Mouse (Mus musculus): ENCODE measurements around the gene Atp5d. TPM values are rescaled to one million over a fixed set of nuclear protein-coding genes. Genes with fewer than 3 reads are reported as not detected.

Atp5d gene
- polyA plus RNA-seq, 1 experiment from 2014 or later: 467 TPM

- Histone ChIP-seq H3K4me1 (ENCODE audit: control insufficient read depth, insufficient read depth, low read length) (peaks cover 9% of the 10 kb centered on the region), H3K27ac (ENCODE audit: low read depth, low read length) (no peak overlapping the region), H3K9ac (ENCODE audit: low read length) (no peak overlapping the region), H3K36me3 (ENCODE audit: control insufficient read depth, insufficient read depth, low read length) (peaks cover 44% of the 10 kb centered on the region), H3K4me3 (ENCODE audit: low read depth, low read length) (no peak overlapping the region), H3K27me3 (replicated peaks; ENCODE audit: control insufficient read depth, insufficient read depth, low read length) (no peaks in the 10 kb centered on the region), H3K9me3 (replicated peaks; ENCODE audit: control insufficient read depth, low read length) (no peaks in the 10 kb centered on the region), H3K4me2 (ENCODE audit: low read length) (no peak overlapping the region)
- WGBS: 46% methylated on average over 27 of the region's 27 CpGs
- ATAC-seq: no peak
- DNase-seq (ENCODE audit: low spot score): no peak
Measured at GRCm38 (mm10) chr10:80186649-80187048, 48.2 kb downstream of the Atp5d start.

- Histone ChIP-seq H3K27me3 (replicated peaks; ENCODE audit: control insufficient read depth, insufficient read depth, low read length) (no peaks in the 10 kb centered on the region), H3K27ac (ENCODE audit: low read depth, low read length) (no peak overlapping the region), H3K4me3 (ENCODE audit: low read depth, low read length) (no peak overlapping the region), H3K4me2 (ENCODE audit: low read length) (no peak overlapping the region), H3K4me1 (ENCODE audit: control insufficient read depth, insufficient read depth, low read length) (peaks cover 9% of the 10 kb centered on the region), H3K36me3 (ENCODE audit: control insufficient read depth, insufficient read depth, low read length) (peaks cover 35% of the 10 kb centered on the region), H3K9ac (ENCODE audit: low read length) (no peak overlapping the region), H3K9me3 (replicated peaks; ENCODE audit: control insufficient read depth, low read length) (no peaks in the 10 kb centered on the region)
- 87% methylated on average over 10 of the region's 10 CpGs for WGBS
- ATAC-seq (no peak), DNase-seq (ENCODE audit: low spot score) (no peak)
Measured at GRCm38 (mm10) chr10:80187739-80188138, 49.3 kb downstream of the Atp5d start.

GRCm38 (mm10) chr10:80188453-80189024, 50.1 kb downstream of the Atp5d start:
- Histone ChIP-seq H3K27ac (ENCODE audit: low read depth, low read length) (no peak overlapping the region), H3K4me3 (ENCODE audit: low read depth, low read length) (no peak overlapping the region), H3K4me1 (ENCODE audit: control insufficient read depth, insufficient read depth, low read length) (peaks cover 9% of the 10 kb centered on the region), H3K9me3 (replicated peaks; ENCODE audit: control insufficient read depth, low read length) (no peaks in the 10 kb centered on the region), H3K9ac (ENCODE audit: low read length) (no peak overlapping the region; the same call in 1 of the 2 replicates), H3K4me2 (ENCODE audit: low read length) (no peak overlapping the region), H3K36me3 (ENCODE audit: control insufficient read depth, insufficient read depth, low read length) (peaks cover 32% of the 10 kb centered on the region), H3K27me3 (replicated peaks; ENCODE audit: control insufficient read depth, insufficient read depth, low read length) (no peaks in the 10 kb centered on the region)
- ATAC-seq (no peak), DNase-seq (ENCODE audit: low spot score) (no peak)
- 73% methylated on average over 15 of the region's 15 CpGs for WGBS

- 5% methylated on average over 21 of the region's 21 CpGs for WGBS
- DNase-seq (ENCODE audit: low spot score) (peak; percentile 44), ATAC-seq (peak; percentile 28)
- peaks cover 29% of the 10 kb centered on the region for H3K36me3 ChIP-seq (ENCODE audit: control insufficient read depth, insufficient read depth, low read length)
- H3K27me3 ChIP-seq (replicated peaks; ENCODE audit: control insufficient read depth, insufficient read depth, low read length): no peaks in the 10 kb centered on the region
- H3K27ac ChIP-seq (ENCODE audit: low read depth, low read length): peak overlapping the region; percentile 86
- H3K4me2 ChIP-seq (ENCODE audit: low read length): peak overlapping the region; percentile 80
- peaks cover 9% of the 10 kb centered on the region for H3K4me1 ChIP-seq (ENCODE audit: control insufficient read depth, insufficient read depth, low read length)
- H3K9me3 ChIP-seq (replicated peaks; ENCODE audit: control insufficient read depth, low read length): no peaks in the 10 kb centered on the region
- peak overlapping the region; percentile 83 for H3K9ac ChIP-seq (ENCODE audit: low read length)
- H3K4me3 ChIP-seq (ENCODE audit: low read depth, low read length): peak overlapping the region; percentile 42
Measured at GRCm38 (mm10) chr10:80189999-80190398, 51.6 kb downstream of the Atp5d start.

GRCm38 (mm10) chr10:80190491-80191051, 52.1 kb downstream of the Atp5d start:
- Histone ChIP-seq H3K27ac (ENCODE audit: low read depth, low read length) (peak overlapping the region; percentile 86), H3K4me2 (ENCODE audit: low read length) (peak overlapping the region; percentile 80), H3K27me3 (replicated peaks; ENCODE audit: control insufficient read depth, insufficient read depth, low read length) (no peaks in the 10 kb centered on the region), H3K4me3 (ENCODE audit: low read depth, low read length) (peak overlapping the region; percentile 42), H3K9ac (ENCODE audit: low read length) (peak overlapping the region; percentile 83), H3K4me1 (ENCODE audit: control insufficient read depth, insufficient read depth, low read length) (peaks cover 9% of the 10 kb centered on the region), H3K9me3 (replicated peaks; ENCODE audit: control insufficient read depth, low read length) (no peaks in the 10 kb centered on the region), H3K36me3 (ENCODE audit: control insufficient read depth, insufficient read depth, low read length) (peaks cover 29% of the 10 kb centered on the region)
- peak; percentile 74 for ATAC-seq
- under 1% methylated on average over 48 of the region's 48 CpGs for WGBS
- DNase-seq (ENCODE audit: low spot score): peak; percentile 71

GRCm38 (mm10) chr10:80193976-80194375, 55.5 kb downstream of the Atp5d start:
- Histone ChIP-seq H3K4me2 (ENCODE audit: low read length) (no peak overlapping the region), H3K9ac (ENCODE audit: low read length) (no peak overlapping the region), H3K4me3 (ENCODE audit: low read depth, low read length) (no peak overlapping the region), H3K27ac (ENCODE audit: low read depth, low read length) (no peak overlapping the region), H3K27me3 (replicated peaks; ENCODE audit: control insufficient read depth, insufficient read depth, low read length) (no peaks in the 10 kb centered on the region), H3K36me3 (ENCODE audit: control insufficient read depth, insufficient read depth, low read length) (peaks cover 4% of the 10 kb centered on the region), H3K4me1 (ENCODE audit: control insufficient read depth, insufficient read depth, low read length) (peaks cover 9% of the 10 kb centered on the region), H3K9me3 (replicated peaks; ENCODE audit: control insufficient read depth, low read length) (no peaks in the 10 kb centered on the region)
- WGBS: 44% methylated on average over 6 of the region's 6 CpGs
- ATAC-seq (no peak), DNase-seq (ENCODE audit: low spot score) (no peak)

GRCm38 (mm10) chr10:80194441-80194840, 56.0 kb downstream of the Atp5d start:
- WGBS: 7% methylated on average over 8 of the region's 8 CpGs
- Histone ChIP-seq H3K4me1 (ENCODE audit: control insufficient read depth, insufficient read depth, low read length) (peaks cover 9% of the 10 kb centered on the region), H3K27me3 (replicated peaks; ENCODE audit: control insufficient read depth, insufficient read depth, low read length) (no peaks in the 10 kb centered on the region), H3K4me3 (ENCODE audit: low read depth, low read length) (no peak overlapping the region), H3K4me2 (ENCODE audit: low read length) (no peak overlapping the region), H3K9ac (ENCODE audit: low read length) (no peak overlapping the region), H3K27ac (ENCODE audit: low read depth, low read length) (no peak overlapping the region), H3K9me3 (replicated peaks; ENCODE audit: control insufficient read depth, low read length) (no peaks in the 10 kb centered on the region), H3K36me3 (ENCODE audit: control insufficient read depth, insufficient read depth, low read length) (no peaks in the 10 kb centered on the region)
- DNase-seq (ENCODE audit: low spot score) (no peak), ATAC-seq (no peak)

Other genes starting within 250 kb of the Atp5d start
- not detected in 2 replicates for gene Cfd, start 247.8 kb upstream of the Atp5d start, polyA plus RNA-seq (2014; fragmentation: Nextera tagmentation; extraction: Ambion mirVana)
- 40.5 and 47.6 TPM in 2 replicates for gene Med16, start 229.7 kb upstream of the Atp5d start, polyA plus RNA-seq (2014; fragmentation: Nextera tagmentation; extraction: Ambion mirVana)
- gene Gm26602, start 227.8 kb upstream of the Atp5d start, polyA plus RNA-seq (2014; fragmentation: Nextera tagmentation; extraction: Ambion mirVana): 6.0 and 21.9 TPM in 2 replicates
- 1.6 and 1.8 TPM in 2 replicates for gene Kiss1r, start 221.7 kb upstream of the Atp5d start, polyA plus RNA-seq (2014; fragmentation: Nextera tagmentation; extraction: Ambion mirVana)
- 175 and 197 TPM in 2 replicates for gene R3hdm4, start 217.4 kb upstream of the Atp5d start, polyA plus RNA-seq (2014; fragmentation: Nextera tagmentation; extraction: Ambion mirVana)
- gene Arid3a, start 211.6 kb upstream of the Atp5d start, polyA plus RNA-seq (2014; fragmentation: Nextera tagmentation; extraction: Ambion mirVana): 1.1 and 2.3 TPM in 2 replicates
- 96.4 and 101 TPM in 2 replicates for gene Wdr18, start 178.5 kb upstream of the Atp5d start, polyA plus RNA-seq (2014; fragmentation: Nextera tagmentation; extraction: Ambion mirVana)
- 0.23 and 0.40 TPM in 2 replicates for gene Grin3b, start 167.9 kb upstream of the Atp5d start, polyA plus RNA-seq (2014; fragmentation: Nextera tagmentation; extraction: Ambion mirVana)
- 10.5 and 13.4 TPM in 2 replicates for gene Tmem259, start 154.3 kb upstream of the Atp5d start, polyA plus RNA-seq (2014; fragmentation: Nextera tagmentation; extraction: Ambion mirVana)
- gene Cnn2, start 150.0 kb upstream of the Atp5d start, polyA plus RNA-seq (2014; fragmentation: Nextera tagmentation; extraction: Ambion mirVana): 33.2 and 40.0 TPM in 2 replicates
- 2.1 and 3.1 TPM in 2 replicates for gene Abca7, start 142.1 kb upstream of the Atp5d start, polyA plus RNA-seq (2014; fragmentation: Nextera tagmentation; extraction: Ambion mirVana)
- gene Arhgap45, start 122.0 kb upstream of the Atp5d start, polyA plus RNA-seq (2014; fragmentation: Nextera tagmentation; extraction: Ambion mirVana): 1.1 and 1.5 TPM in 2 replicates
- 205 and 219 TPM in 2 replicates for gene Polr2e, start 98.8 kb upstream of the Atp5d start, polyA plus RNA-seq (2014; fragmentation: Nextera tagmentation; extraction: Ambion mirVana)
- gene Gpx4, start 91.5 kb upstream of the Atp5d start, polyA plus RNA-seq (2014; fragmentation: Nextera tagmentation; extraction: Ambion mirVana): 555 and 632 TPM in 2 replicates
- 8.1 and 11.1 TPM in 2 replicates for gene Sbno2, start 33.1 kb upstream of the Atp5d start, polyA plus RNA-seq (2014; fragmentation: Nextera tagmentation; extraction: Ambion mirVana)
- gene Stk11, start 22.8 kb upstream of the Atp5d start, polyA plus RNA-seq (2014; fragmentation: Nextera tagmentation; extraction: Ambion mirVana): 25.5 and 27.7 TPM in 2 replicates
- 41.0 and 42.4 TPM in 2 replicates for gene Cbarp, start 2.2 kb downstream of the Atp5d start, polyA plus RNA-seq (2014; fragmentation: Nextera tagmentation; extraction: Ambion mirVana)
- gene Midn, start 9.6 kb downstream of the Atp5d start, polyA plus RNA-seq (2014; fragmentation: Nextera tagmentation; extraction: Ambion mirVana): 67.0 and 73.6 TPM in 2 replicates
- 239 and 266 TPM in 2 replicates for gene Cirbp, start 27.4 kb downstream of the Atp5d start, polyA plus RNA-seq (2014; fragmentation: Nextera tagmentation; extraction: Ambion mirVana)
- 7.2 and 9.0 TPM in 2 replicates for gene 1600002K03Rik, start 34.3 kb downstream of the Atp5d start, polyA plus RNA-seq (2014; fragmentation: Nextera tagmentation; extraction: Ambion mirVana)
- 14.5 and 20.6 TPM in 2 replicates for gene Efna2, start 40.9 kb downstream of the Atp5d start, polyA plus RNA-seq (2014; fragmentation: Nextera tagmentation; extraction: Ambion mirVana)
- 39.6 and 42.4 TPM in 2 replicates for gene Mum1, start 87.8 kb downstream of the Atp5d start, polyA plus RNA-seq (2014; fragmentation: Nextera tagmentation; extraction: Ambion mirVana)
- 269 and 351 TPM in 2 replicates for gene Ndufs7, start 110.5 kb downstream of the Atp5d start, polyA plus RNA-seq (2014; fragmentation: Nextera tagmentation; extraction: Ambion mirVana)
- gene Gamt, start 122.4 kb downstream of the Atp5d start, polyA plus RNA-seq (2014; fragmentation: Nextera tagmentation; extraction: Ambion mirVana): 18.7 and 21.0 TPM in 2 replicates
- gene Dazap1, start 122.9 kb downstream of the Atp5d start, polyA plus RNA-seq (2014; fragmentation: Nextera tagmentation; extraction: Ambion mirVana): 44.5 and 46.0 TPM in 2 replicates
- 694 and 922 TPM in 2 replicates for gene Rps15, start 153.8 kb downstream of the Atp5d start, polyA plus RNA-seq (2014; fragmentation: Nextera tagmentation; extraction: Ambion mirVana)
- gene Apc2, start 157.3 kb downstream of the Atp5d start, polyA plus RNA-seq (2014; fragmentation: Nextera tagmentation; extraction: Ambion mirVana): 154 and 213 TPM in 2 replicates
- gene 2310011J03Rik, start 181.9 kb downstream of the Atp5d start, polyA plus RNA-seq (2014; fragmentation: Nextera tagmentation; extraction: Ambion mirVana): 39.2 and 40.8 TPM in 2 replicates
- gene Pcsk4, start 190.9 kb downstream of the Atp5d start, polyA plus RNA-seq (2014; fragmentation: Nextera tagmentation; extraction: Ambion mirVana): 1.6 and 2.4 TPM in 2 replicates
- gene Reep6, start 191.3 kb downstream of the Atp5d start, polyA plus RNA-seq (2014; fragmentation: Nextera tagmentation; extraction: Ambion mirVana): 2.3 and 2.7 TPM in 2 replicates
- gene Adamtsl5, start 209.8 kb downstream of the Atp5d start, polyA plus RNA-seq (2014; fragmentation: Nextera tagmentation; extraction: Ambion mirVana): 0.48 and 0.52 TPM in 2 replicates
- 1.2 and 1.9 TPM in 2 replicates for gene Plk5, start 217.8 kb downstream of the Atp5d start, polyA plus RNA-seq (2014; fragmentation: Nextera tagmentation; extraction: Ambion mirVana)
- 16.9 and 17.8 TPM in 2 replicates for gene Mex3d, start 249.0 kb downstream of the Atp5d start, polyA plus RNA-seq (2014; fragmentation: Nextera tagmentation; extraction: Ambion mirVana)